Mouse (Mus musculus) forebrain, embryonic 14.5 days (tissue): ENCODE measurements around the gene Eef1a2. TPM values are rescaled to one million over a fixed set of nuclear protein-coding genes. Genes with fewer than 3 reads are reported as not detected.
"Not testable (repeated sequence)": the region's sequence is repeated elsewhere in the genome, so short reads cannot be mapped to it uniquely, and the experiment has no call there.

Experiments
- ATAC-seq: fragments of 200-750 bp; cut with Nextera tagmentation; 2 replicates; pipeline ENCODE4 v1.8.0; 2017; ENCODE audit warnings: mild to moderate bottlenecking, moderate library complexity
- DNase-seq: peaks from one replicate; pipeline ENCODE4 v3.0.0-alpha.2; 2015; ENCODE audit warnings: low spot score
- H3K27ac ChIP-seq: fragments of 300-500 bp; sonication (generic); 2 replicates; pipeline ENCODE4 v1.5.1; 2014; ENCODE audit warnings: low read depth, mild to moderate bottlenecking, control low read depth, low read length, moderate library complexity
- H3K27me3 ChIP-seq: fragments of 300-500 bp; sonication (generic); replicated peaks from 2 replicates; pipeline ENCODE4 v1.6.1; 2014; ENCODE audit warnings: low read length, control low read depth, mixed read lengths; ENCODE audit not compliant: control insufficient read depth, insufficient read depth
- H3K36me3 ChIP-seq: fragments of 300-500 bp; sonication (generic); 2 replicates; pipeline ENCODE4 v1.6.1; 2014; ENCODE audit warnings: low read length, control low read depth; ENCODE audit not compliant: control insufficient read depth, insufficient read depth
- H3K4me1 ChIP-seq: fragments of 300-500 bp; sonication (generic); 2 replicates; pipeline ENCODE4 v1.6.1; 2014; ENCODE audit warnings: antibody characterized with exemption, low read length, control low read depth; ENCODE audit not compliant: control insufficient read depth, insufficient read depth
- H3K4me2 ChIP-seq: fragments of 300-500 bp; sonication (generic); 2 replicates; pipeline ENCODE4 v1.6.1; 2014; ENCODE audit warnings: mild to moderate bottlenecking, control low read depth, low read length
- H3K4me3 ChIP-seq: fragments of 300-500 bp; sonication (generic); 2 replicates; pipeline ENCODE4 v1.5.1; 2014; ENCODE audit warnings: low read depth, low read length, control low read depth
- H3K9ac ChIP-seq: fragments of 300-500 bp; sonication (generic); 2 replicates; pipeline ENCODE4 v1.6.1; 2014; ENCODE audit warnings: mild to moderate bottlenecking, low read length, control low read depth, moderate library complexity
- H3K9me3 ChIP-seq: fragments of 300-500 bp; sonication (generic); replicated peaks from 2 replicates; pipeline ENCODE4 v1.6.1; 2016; ENCODE audit warnings: low read length, control low read depth, mixed read lengths; ENCODE audit not compliant: control insufficient read depth
- WGBS: fragments of 180-500 bp; shearing (Covaris S2); extraction: QIAGEN DNeasy Blood & Tissue Kit; methylation state at CpG from one replicate; pipeline ENCODE4 v1.1.7; 2014; 5-methylcytosine and 5-hydroxymethylcytosine counted together
- polyA plus RNA-seq: library from polyadenylated mRNA; unstranded; fragments of >200 nt; fragmentation: Nextera tagmentation; extraction: Ambion mirVana; gene quantifications from 2 replicates; pipeline ENCODE4 v1.2.1, GENCODE M21; 2014

Gene Eef1a2
- polyA plus RNA-seq, 1 experiment from 2014 or later = 5.1 TPM

GRCm38 (mm10) chr2:181191385-181191784 lies 34.6 kb upstream of the Eef1a2 start:
- not testable (repeated sequence) for H3K27ac ChIP-seq, H3K27me3 ChIP-seq, H3K9me3 ChIP-seq, ATAC-seq, H3K4me2 ChIP-seq, H3K36me3 ChIP-seq, DNase-seq, H3K4me3 ChIP-seq, H3K9ac ChIP-seq, H3K4me1 ChIP-seq
- WGBS = 75% methylated on average over 3 of the region's 4 CpGs

DNA sequence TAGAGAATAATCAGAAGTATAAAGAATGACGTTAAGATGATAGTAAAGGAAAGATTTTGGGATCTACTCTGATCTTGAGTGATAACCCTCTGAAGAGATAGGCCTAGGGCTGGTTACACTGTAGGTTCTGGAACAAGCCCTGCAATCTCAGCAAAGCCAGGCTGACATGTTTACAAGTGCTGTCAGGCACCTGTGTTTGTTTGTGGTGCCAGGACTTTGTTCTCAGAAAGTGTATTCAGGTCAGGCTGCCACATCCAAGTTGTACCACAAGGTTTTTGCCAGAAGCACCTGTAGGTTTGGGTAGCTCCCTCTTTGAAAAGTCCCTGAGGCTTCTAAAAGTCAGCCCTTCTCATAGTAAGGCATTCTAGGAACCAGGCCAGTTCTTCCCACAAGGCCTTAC lies 32.5 kb upstream of the Eef1a2 start:
- no peak for DNase-seq
- H3K4me3 ChIP-seq = no peak overlapping the region

DNA sequence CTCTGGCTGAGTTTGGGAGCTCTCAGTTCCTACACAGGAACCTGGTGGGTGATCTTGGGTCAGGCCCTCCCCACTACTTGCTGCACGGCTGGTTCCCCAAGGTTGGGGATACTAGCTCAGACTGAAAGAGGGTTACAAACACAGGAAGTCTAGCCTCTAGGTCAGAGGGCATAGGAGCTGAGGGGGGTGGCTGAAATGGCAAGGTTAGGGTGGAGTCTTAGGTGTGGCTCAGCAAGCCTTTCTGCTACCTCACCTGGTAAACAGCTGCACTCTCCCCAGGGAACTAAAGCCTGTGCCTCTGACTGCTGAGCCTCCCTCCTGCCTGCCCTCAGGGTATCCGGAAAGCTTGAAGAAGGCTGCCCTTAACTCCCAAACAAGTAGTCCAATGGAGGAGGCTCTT lies 31.9 kb upstream of the Eef1a2 start:
- no peak overlapping the region; the same call in 1 of the 2 replicates for H3K27ac ChIP-seq
- DNase-seq (no peak), ATAC-seq (no peak)
- 87% methylated on average over 2 of the region's 2 CpGs for WGBS
- no peaks in the 10 kb centered on the region for H3K9me3 ChIP-seq
- peak overlapping the region; percentile 98; the same call in 1 of the 2 replicates for H3K9ac ChIP-seq
- peaks cover 10% of the 10 kb centered on the region for H3K36me3 ChIP-seq
- H3K4me2 ChIP-seq = peak overlapping the region; percentile 67
- peak overlapping the region; percentile 67 for H3K4me3 ChIP-seq
- H3K4me1 ChIP-seq = peaks cover 8% of the 10 kb centered on the region
- no peaks in the 10 kb centered on the region for H3K27me3 ChIP-seq

More for the DNA sequence above, 32.5 kb upstream of the Eef1a2 start:
- H3K4me2 ChIP-seq = no peak overlapping the region
- H3K27me3 ChIP-seq = no peaks in the 10 kb centered on the region
- H3K4me1 ChIP-seq = peaks cover 8% of the 10 kb centered on the region
- H3K9ac ChIP-seq = no peak overlapping the region
- H3K27ac ChIP-seq = no peak overlapping the region
- WGBS = 95% methylated on average over 1 of the region's 1 CpGs
- H3K9me3 ChIP-seq = no peaks in the 10 kb centered on the region
- H3K36me3 ChIP-seq = peaks cover 10% of the 10 kb centered on the region
- no peak for ATAC-seq

DNA sequence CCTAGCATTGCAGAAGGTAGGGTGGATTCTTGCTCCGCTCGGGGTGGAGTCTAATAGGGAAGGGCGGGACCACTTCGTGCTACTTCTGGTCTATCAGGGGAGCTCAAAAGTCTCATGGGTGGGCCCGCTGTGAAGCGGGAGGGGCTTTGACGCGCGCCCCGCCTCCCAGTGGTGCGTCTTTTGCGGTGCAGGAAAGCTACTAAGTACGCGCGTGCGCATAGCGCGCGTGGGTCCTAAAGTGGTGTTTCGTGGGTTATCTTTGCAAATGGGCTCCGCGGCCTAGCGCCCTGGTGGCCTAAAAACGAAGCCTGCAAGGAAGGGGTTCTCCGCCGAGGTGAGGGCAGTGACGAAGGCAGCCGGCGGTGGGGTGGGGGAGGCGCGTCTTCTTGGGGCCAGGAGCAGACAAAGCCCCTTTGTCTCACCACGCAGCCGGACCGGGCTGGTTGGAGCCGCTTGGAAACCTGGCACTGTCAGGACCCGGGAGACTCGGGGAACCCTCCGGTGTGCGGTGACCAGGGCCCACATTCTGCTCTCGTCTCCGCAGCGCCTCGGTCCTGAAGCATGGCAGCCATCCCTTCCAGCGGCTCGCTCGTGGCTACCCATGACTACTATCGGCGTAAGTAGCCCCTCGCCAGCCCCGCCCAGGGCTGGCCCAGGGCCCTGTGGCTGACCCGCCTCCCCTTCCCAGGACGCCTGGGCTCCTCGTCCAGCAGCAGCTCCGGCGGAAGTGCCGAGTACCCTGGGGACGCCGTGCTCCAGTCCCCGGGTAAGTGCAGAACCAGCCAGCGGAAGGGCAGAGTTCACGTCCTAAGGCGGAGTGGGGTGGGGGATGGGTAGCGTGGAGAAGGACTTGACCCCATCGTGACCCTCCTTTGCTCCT lies 30.5 kb upstream of the Eef1a2 start, which contains the start of gene Ppdpf:
Ppdpf (plus strand) TSS at position 127 of the 880 bp plus-strand sequence.
- Histone ChIP-seq H3K4me3 (peak within 1 kb of the TSS; percentile 67), H3K27me3 (no peaks in the 10 kb centered on the region), H3K36me3 (peaks cover 10% of the 10 kb centered on the region), H3K4me1 (peaks cover 8% of the 10 kb centered on the region), H3K27ac (peak within 1 kb of the TSS; percentile 93), H3K9ac (peak within 1 kb of the TSS; percentile 98), H3K9me3 (no peaks in the 10 kb centered on the region), H3K4me2 (peak within 1 kb of the TSS; percentile 67)
- under 1% methylated on average over 64 of the region's 64 CpGs for WGBS
- DNase-seq = peak; percentile 96
- ATAC-seq = peak; percentile 94

- H3K27me3 ChIP-seq = no peaks in the 10 kb centered on the region
- DNase-seq = peak; percentile 95
Measured at GRCm38 (mm10) chr2:181186635-181187034, 29.8 kb upstream of the Eef1a2 start.

DNA sequence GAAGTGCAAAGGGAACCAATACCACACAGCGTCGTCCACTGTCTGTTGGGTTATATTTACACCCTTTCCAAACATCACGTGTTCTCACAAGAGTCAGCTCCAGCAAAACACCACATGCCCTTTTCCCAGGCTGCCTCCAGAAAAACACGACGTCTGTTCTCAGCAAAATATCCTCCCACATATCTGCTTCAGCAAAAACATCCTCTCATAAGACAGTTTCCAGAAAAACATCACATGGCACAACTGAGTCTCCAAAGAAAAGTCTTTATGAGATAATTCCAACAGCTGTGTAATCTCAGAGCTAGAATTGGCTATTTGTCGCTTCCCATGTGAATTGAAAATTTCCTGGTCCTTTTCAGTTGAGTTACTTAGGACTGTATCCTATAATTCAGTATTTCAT lies 24.1 kb upstream of the Eef1a2 start:
- ATAC-seq (no peak), DNase-seq (no peak)
- H3K4me1 ChIP-seq = no peaks in the 10 kb centered on the region

More at GRCm38 (mm10) chr2:181186635-181187034, 29.8 kb upstream of the Eef1a2 start:
- Histone ChIP-seq H3K36me3 (peaks cover 10% of the 10 kb centered on the region), H3K4me3 (peak overlapping the region; percentile 67), H3K9ac (peak overlapping the region; percentile 98), H3K27ac (peak overlapping the region; percentile 93), H3K9me3 (no peaks in the 10 kb centered on the region), H3K4me1 (peaks cover 8% of the 10 kb centered on the region), H3K4me2 (peak overlapping the region; percentile 67)
- ATAC-seq = peak; percentile 88
- WGBS = under 1% methylated on average over 14 of the region's 14 CpGs

DNA sequence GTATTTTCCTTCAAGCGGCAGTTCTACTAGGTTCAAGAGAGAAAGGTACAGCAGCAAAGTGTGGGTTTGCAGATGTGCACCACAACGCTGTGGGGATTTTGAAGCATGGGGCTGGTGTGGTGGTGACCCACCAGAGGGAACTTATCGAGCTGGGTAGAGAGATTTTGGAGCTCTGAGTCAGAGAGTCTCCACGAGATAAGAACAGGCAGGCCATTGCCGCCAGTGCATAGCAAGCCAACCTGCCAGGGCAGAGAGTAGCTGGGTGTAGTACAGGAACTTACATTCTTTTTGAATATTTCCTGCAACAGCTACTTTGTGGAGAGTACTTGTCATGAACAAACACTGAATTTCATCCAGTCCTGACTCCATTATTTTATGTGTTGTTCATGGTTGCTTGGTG lies 21.7 kb upstream of the Eef1a2 start:
- Histone ChIP-seq H3K4me2 (no peak overlapping the region), H3K27ac (no peak overlapping the region), H3K4me3 (no peak overlapping the region), H3K36me3 (no peaks in the 10 kb centered on the region), H3K9ac (no peak overlapping the region), H3K4me1 (no peaks in the 10 kb centered on the region), H3K9me3 (no peaks in the 10 kb centered on the region), H3K27me3 (no peaks in the 10 kb centered on the region)
- DNase-seq = no peak
- 87% methylated on average over 5 of the region's 5 CpGs for WGBS
- no peak for ATAC-seq

More for the DNA sequence above, 24.1 kb upstream of the Eef1a2 start:
- no peak overlapping the region for H3K27ac ChIP-seq
- H3K27me3 ChIP-seq = no peaks in the 10 kb centered on the region
- no peak overlapping the region for H3K9ac ChIP-seq
- no peak overlapping the region for H3K4me2 ChIP-seq
- WGBS = 83% methylated on average over 6 of the region's 6 CpGs
- H3K36me3 ChIP-seq = no peaks in the 10 kb centered on the region
- H3K4me3 ChIP-seq = no peak overlapping the region
- H3K9me3 ChIP-seq = no peaks in the 10 kb centered on the region

- no peak overlapping the region for H3K4me2 ChIP-seq
- DNase-seq (no peak), ATAC-seq (no peak)
- H3K4me1 ChIP-seq = no peaks in the 10 kb centered on the region
- H3K36me3 ChIP-seq = no peaks in the 10 kb centered on the region
- no peak overlapping the region for H3K27ac ChIP-seq
- H3K4me3 ChIP-seq = no peak overlapping the region
- WGBS = 82% methylated on average over 3 of the region's 3 CpGs
- H3K27me3 ChIP-seq = no peaks in the 10 kb centered on the region
- H3K9me3 ChIP-seq = no peaks in the 10 kb centered on the region
- H3K9ac ChIP-seq = no peak overlapping the region
Measured at GRCm38 (mm10) chr2:181178015-181178414, 21.2 kb upstream of the Eef1a2 start.

- Histone ChIP-seq H3K9me3 (no peaks in the 10 kb centered on the region), H3K9ac (no peak overlapping the region), H3K36me3 (no peaks in the 10 kb centered on the region), H3K27ac (no peak overlapping the region), H3K4me2 (no peak overlapping the region), H3K27me3 (no peaks in the 10 kb centered on the region), H3K4me3 (no peak overlapping the region), H3K4me1 (no peaks in the 10 kb centered on the region)
- DNase-seq (no peak), ATAC-seq (no peak)
- WGBS = 90% methylated on average over 3 of the region's 3 CpGs
Measured at GRCm38 (mm10) chr2:181174646-181175045, 17.8 kb upstream of the Eef1a2 start.
